Mouse (Mus musculus) MEL (cell line): ENCODE measurements around the gene Macf1. TPM values are rescaled to one million over a fixed set of nuclear protein-coding genes. Genes with fewer than 3 reads are reported as not detected.

ENCODE experiments used
- DNase-seq: peaks from one replicate; pipeline ENCODE4 v3.0.0; 2011; ENCODE audit warnings: low read depth, low spot score
- H3K27ac ChIP-seq: 2 replicates; pipeline ENCODE4 v1.5.1; 2012; ENCODE audit warnings: low read depth, mild to moderate bottlenecking, control low read depth, low read length, moderate library complexity; ENCODE audit not compliant: control insufficient read depth
- H3K27me3 ChIP-seq, 2 experiments: fragments of 150-350 bp in 1 of 2; sonication (generic) in 1 of 2; 2 replicates each; pipeline ENCODE4 v1.6.1; 2012; ENCODE audit warnings: low read length in 2 of 2, mild to moderate bottlenecking in 2 of 2, improper control_type of control experiment in 1 of 2, moderate library complexity in 1 of 2; ENCODE audit not compliant: insufficient read depth in 2 of 2, control insufficient read depth in 1 of 2
- H3K36me3 ChIP-seq, 2 experiments: 2 replicates each; pipeline ENCODE4 v1.6.1; 2012 to 2014; ENCODE audit warnings: low read length in 2 of 2, improper control_type of control experiment in 1 of 2, inconsistent platforms in 1 of 2, mild to moderate bottlenecking in 1 of 2; ENCODE audit not compliant: insufficient read depth in 2 of 2, control insufficient read depth in 1 of 2
- H3K4me1 ChIP-seq, 2 experiments: fragments of 150-350 bp in 1 of 2; sonication (generic) in 1 of 2; 2 replicates each; pipeline ENCODE4 v1.6.1; 2012; ENCODE audit warnings: low read length in 2 of 2, improper control_type of control experiment in 1 of 2, mild to moderate bottlenecking in 1 of 2; ENCODE audit not compliant: insufficient read depth in 2 of 2, control insufficient read depth in 1 of 2
- H3K4me3 ChIP-seq, 2 experiments: fragments of 150-350 bp in 1 of 2; sonication (generic) in 1 of 2; 2 replicates each; pipeline ENCODE4 v1.5.1; 2012; ENCODE audit warnings: low read depth in 2 of 2, low read length in 2 of 2, mild to moderate bottlenecking in 2 of 2, moderate library complexity in 2 of 2, control low read depth in 1 of 2, improper control_type of control experiment in 1 of 2; ENCODE audit not compliant: control insufficient read depth in 1 of 2, insufficient read depth in 1 of 2
- H3K79me2 ChIP-seq: 2 replicates; pipeline ENCODE4 v1.6.1; 2012; ENCODE audit warnings: mild to moderate bottlenecking, low read length, moderate library complexity; ENCODE audit not compliant: control insufficient read depth, poor library complexity, insufficient read depth
- H3K9ac ChIP-seq: 2 replicates; pipeline ENCODE4 v1.6.1; 2012; ENCODE audit warnings: low read depth, mild to moderate bottlenecking, control low read depth, low read length, moderate library complexity; ENCODE audit not compliant: control insufficient read depth, poor library complexity, severe bottlenecking
- H3K9me3 ChIP-seq: fragments of 150-350 bp; sonication (generic); replicated peaks from 2 replicates; pipeline ENCODE4 v1.6.1; 2012; ENCODE audit warnings: mild to moderate bottlenecking, low read length, improper control_type of control experiment, moderate library complexity; ENCODE audit not compliant: insufficient read depth
- CHD2 ChIP-seq: IDR thresholded peaks from 2 replicates; pipeline ENCODE4 v1.6.1; 2011; ENCODE audit warnings: low read length, improper control_type of control experiment
- CTCF ChIP-seq, 3 experiments: IDR thresholded peaks in 2 of 3; conservative IDR thresholded peaks in 1 of 3; 2 replicates each; pipeline ENCODE4 v1.5.1; 2011 to 2012; ENCODE audit warnings: low read length in 3 of 3, low read depth in 2 of 3, mild to moderate bottlenecking in 2 of 3, improper control_type of control experiment in 1 of 3, inconsistent platforms in 1 of 3, mixed read lengths in 1 of 3, moderate library complexity in 1 of 3; ENCODE audit not compliant: control insufficient read depth in 1 of 3, insufficient read depth in 1 of 3, poor library complexity in 1 of 3, severe bottlenecking in 1 of 3
- ETS1 ChIP-seq: IDR thresholded peaks from 2 replicates; pipeline ENCODE4 v1.6.1; 2012; ENCODE audit warnings: low read depth, mild to moderate bottlenecking, inconsistent platforms, low read length, improper control_type of control experiment, moderate library complexity
- GATA1 ChIP-seq: IDR thresholded peaks from 2 replicates; pipeline ENCODE4 v1.6.1; 2011; ENCODE audit warnings: low read depth, low read length, improper control_type of control experiment
- MAFK ChIP-seq: IDR thresholded peaks from 2 replicates; pipeline ENCODE4 v1.6.1; 2011; ENCODE audit warnings: low read depth, mild to moderate bottlenecking, low read length, improper control_type of control experiment, borderline replicate concordance
- MEF2A ChIP-seq: IDR thresholded peaks from 2 replicates; pipeline ENCODE4 v1.6.1; 2014; ENCODE audit warnings: low read depth, mild to moderate bottlenecking, inconsistent platforms, low read length, improper control_type of control experiment; ENCODE audit not compliant: poor library complexity, insufficient replicate concordance, severe bottlenecking; ENCODE audit errors: extremely low read depth
- MYB ChIP-seq: IDR thresholded peaks from 2 replicates; pipeline ENCODE4 v1.6.1; 2011; ENCODE audit warnings: mild to moderate bottlenecking, low read depth, low read length, improper control_type of control experiment
- MYC ChIP-seq: IDR thresholded peaks from 2 replicates; pipeline ENCODE4 v1.6.1; 2011; ENCODE audit warnings: low read depth, mild to moderate bottlenecking, low read length, improper control_type of control experiment, moderate library complexity
- NRF1 ChIP-seq: IDR thresholded peaks from 2 replicates; pipeline ENCODE4 v1.6.1; 2014; ENCODE audit warnings: low read depth, mild to moderate bottlenecking, inconsistent platforms, low read length, improper control_type of control experiment, moderate library complexity; ENCODE audit not compliant: poor library complexity, insufficient read depth, severe bottlenecking
- POLR2A ChIP-seq, 2 experiments: IDR thresholded peaks; 2 replicates each; pipeline ENCODE4 v1.6.1; 2011 to 2012; ENCODE audit warnings: low read length in 2 of 2, mild to moderate bottlenecking in 2 of 2, control low read depth in 1 of 2, improper control_type of control experiment in 1 of 2, low read depth in 1 of 2, moderate library complexity in 1 of 2; ENCODE audit not compliant: control insufficient read depth in 1 of 2, insufficient read depth in 1 of 2, poor library complexity in 1 of 2
- POLR2AphosphoS2 ChIP-seq: IDR thresholded peaks from 2 replicates; pipeline ENCODE4 v1.6.1; 2011; ENCODE audit warnings: low read length, improper control_type of control experiment
- RCOR1 ChIP-seq: IDR thresholded peaks from 2 replicates; pipeline ENCODE4 v1.6.1; 2012; ENCODE audit warnings: low read depth, mild to moderate bottlenecking, inconsistent platforms, low read length, improper control_type of control experiment
- TBP ChIP-seq: IDR thresholded peaks from 2 replicates; pipeline ENCODE4 v1.8.0; 2011; ENCODE audit warnings: low read depth, low read length, improper control_type of control experiment
- TCF12 ChIP-seq: IDR thresholded peaks from 2 replicates; pipeline ENCODE4 v1.6.1; 2014; ENCODE audit warnings: low read depth, mild to moderate bottlenecking, inconsistent platforms, low read length, improper control_type of control experiment, moderate library complexity
- USF2 ChIP-seq, 2 experiments: IDR thresholded peaks; 2 replicates each; pipeline ENCODE4 v1.6.1; 2011 to 2012; ENCODE audit warnings: improper control_type of control experiment in 2 of 2, low read length in 2 of 2, borderline replicate concordance in 1 of 2, inconsistent platforms in 1 of 2, low read depth in 1 of 2, mild to moderate bottlenecking in 1 of 2; ENCODE audit not compliant: insufficient read depth in 1 of 2
- polyA plus RNA-seq, 2 experiments: library from polyadenylated mRNA; stranded (reverse) in 1 of 2; unstranded in 1 of 2; fragments of >175 nt in 1 of 2; fragments of >200 nt in 1 of 2; gene quantifications; 2 replicates each; pipeline versions ENCODE4 v1.2.1 to v1.2.4; 2012; ENCODE audit warnings: low replicate concordance in 2 of 2, low read depth in 1 of 2; ENCODE audit not compliant: insufficient read length in 2 of 2, insufficient read depth in 1 of 2, missing spikeins in 1 of 2
- total RNA-seq: library from RNA; depleted of rRNA; stranded (reverse); fragments of 300-350 nt; gene quantifications from 2 replicates; pipeline ENCODE4 v1.2.3, GENCODE M21; 2012

Macf1 gene
- total and polyA plus RNA-seq, 3 experiments = 18.5 to 71.4 (median 60.8) TPM

- Histone ChIP-seq H3K27me3 (peaks cover 0 to 1% of the 10 kb centered on the region in 2 experiments; a peak in 1 of 4 replicates), H3K4me1 (peaks cover 0 to 3% of the 10 kb centered on the region in 2 experiments; a peak in 1 of 4 replicates), H3K9me3 (no peaks in the 10 kb centered on the region), H3K9ac (no peak overlapping the region), H3K36me3 (no peaks in the 10 kb centered on the region), H3K4me3 (no peak overlapping the region), H3K79me2 (no peaks in the 10 kb centered on the region), H3K27ac (no peak overlapping the region)
- TF ChIP-seq TCF12 (no peak), ETS1 (no peak), TBP (no peak), CTCF (IDR thresholded peaks at IDR 0.05 in 2 of 3, conservative IDR thresholded peaks at IDR 0.05 in 1 of 3; ENCODE audit: control insufficient read depth in 1 of 3, insufficient read depth in 1 of 3, low read depth in 2 of 3, low read length in 3 of 3, poor library complexity in 1 of 3, severe bottlenecking in 1 of 3) (no peak), POLR2AphosphoS2 (no peak), POLR2A (IDR thresholded peaks at IDR 0.05; ENCODE audit: control insufficient read depth in 1 of 2, insufficient read depth in 1 of 2, low read depth in 1 of 2, low read length in 2 of 2, poor library complexity in 1 of 2) (no peak), USF2 (IDR thresholded peaks at IDR 0.05; ENCODE audit: borderline replicate concordance in 1 of 2, insufficient read depth in 1 of 2, low read depth in 1 of 2, low read length in 2 of 2) (no peak)
- DNase-seq = no peak
Measured at GRCm38 (mm10) chr4:123647668-123648067, 36.5 kb downstream of the Macf1 start.

- no peaks in the 10 kb centered on the region for H3K36me3 ChIP-seq
- no peaks in the 10 kb centered on the region for H3K4me1 ChIP-seq
- peaks cover 0 to 1% of the 10 kb centered on the region in 2 experiments; a peak in 1 of 4 replicates for H3K27me3 ChIP-seq
- H3K27ac ChIP-seq = no peak overlapping the region
- no peak overlapping the region for H3K9ac ChIP-seq
- no peaks in the 10 kb centered on the region for H3K9me3 ChIP-seq
- no peaks in the 10 kb centered on the region for H3K79me2 ChIP-seq
- DNase-seq = no peak
- H3K4me3 ChIP-seq = no peak overlapping the region
- no peak for TF ChIP-seq GATA1
- no peak for TF ChIP-seq NRF1
- no peak for TF ChIP-seq MYC
- TF ChIP-seq MAFK = no peak
- TF ChIP-seq TBP = no peak
- TF ChIP-seq CHD2 = no peak
- TF ChIP-seq RCOR1 = no peak
- no peak for TF ChIP-seq USF2 (IDR thresholded peaks at IDR 0.05; ENCODE audit: borderline replicate concordance in 1 of 2, insufficient read depth in 1 of 2, low read depth in 1 of 2, low read length in 2 of 2)
- no peak for TF ChIP-seq MEF2A
- no peak for TF ChIP-seq MYB
- TF ChIP-seq, all 39 proteins: peak for 0
Measured at GRCm38 (mm10) chr4:123647109-123647508, 37.1 kb downstream of the Macf1 start.
